Mouse (Mus musculus) E14TG2a.4 (cell line): ENCODE measurements around the gene Vasn.

Experiments
- CTCF ChIP-seq: conservative IDR thresholded peaks from 2 replicates; pipeline ENCODE4 v1.5.1; 2014; ENCODE audit warnings: low read length
- NANOG ChIP-seq: IDR thresholded peaks from 2 replicates; pipeline ENCODE4 v1.6.1; 2014; ENCODE audit warnings: borderline replicate concordance, low read length, mixed read lengths

DNA sequence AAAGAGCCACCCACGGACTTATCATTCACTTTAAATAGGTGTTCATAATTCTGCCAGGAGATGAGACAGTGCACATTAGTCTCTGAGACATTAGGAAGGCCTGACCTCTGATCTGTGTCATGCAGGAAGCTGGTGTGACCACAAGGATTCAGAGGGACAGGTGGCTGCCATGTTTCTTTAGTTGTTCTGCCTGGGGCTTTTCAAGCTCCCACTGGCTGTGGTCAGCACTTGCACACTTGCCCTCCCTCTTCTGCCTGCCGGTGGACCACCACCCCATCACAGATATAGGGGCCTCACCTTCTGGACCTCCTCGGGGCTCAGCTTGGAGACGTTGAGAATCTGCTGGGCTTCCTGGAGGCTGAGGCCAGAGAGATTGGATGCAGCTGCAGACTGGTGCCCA lies 22.9 kb upstream of the Vasn start:
- TF ChIP-seq CTCF (no peak), NANOG (no peak)
